Mouse (Mus musculus) forebrain, embryonic 13.5 days (tissue): ENCODE measurements around the gene Clic5. TPM values are rescaled to one million over a fixed set of nuclear protein-coding genes. Genes with fewer than 3 reads are reported as not detected.

ENCODE experiments used
- ATAC-seq: fragments of 200-750 bp; cut with Nextera tagmentation; 2 replicates; pipeline ENCODE4 v1.8.0; 2017
- H3K27ac ChIP-seq: fragments of 300-500 bp; sonication (generic); 2 replicates; pipeline ENCODE4 v1.5.1; 2015; ENCODE audit warnings: inconsistent platforms, mild to moderate bottlenecking, moderate library complexity
- H3K27me3 ChIP-seq: fragments of 300-500 bp; sonication (generic); 2 replicates; pipeline ENCODE4 v1.6.1; 2015; ENCODE audit warnings: mild to moderate bottlenecking, inconsistent platforms
- H3K36me3 ChIP-seq: fragments of 300-500 bp; sonication (generic); 2 replicates; pipeline ENCODE4 v1.6.1; 2015; ENCODE audit warnings: mild to moderate bottlenecking, inconsistent platforms; ENCODE audit not compliant: poor library complexity, severe bottlenecking
- H3K4me1 ChIP-seq: fragments of 300-500 bp; sonication (generic); 2 replicates; pipeline ENCODE4 v1.6.1; 2015; ENCODE audit warnings: inconsistent platforms
- H3K4me2 ChIP-seq: fragments of 300-500 bp; sonication (generic); 2 replicates; pipeline ENCODE4 v1.6.1; 2015; ENCODE audit warnings: inconsistent platforms, mild to moderate bottlenecking, moderate library complexity
- H3K4me3 ChIP-seq: fragments of 300-500 bp; sonication (generic); 2 replicates; pipeline ENCODE4 v1.5.1; 2015; ENCODE audit warnings: mild to moderate bottlenecking, inconsistent platforms
- H3K9ac ChIP-seq: fragments of 300-500 bp; sonication (generic); 2 replicates; pipeline ENCODE4 v1.6.1; 2015; ENCODE audit warnings: mild to moderate bottlenecking, inconsistent platforms
- H3K9me3 ChIP-seq: fragments of 300-500 bp; sonication (generic); replicated peaks from 2 replicates; pipeline ENCODE4 v1.6.1; 2016; ENCODE audit warnings: inconsistent platforms
- WGBS: fragments of 180-500 bp; shearing (Covaris S2); methylation state at CpG from one replicate; pipeline ENCODE4 v1.1.7; 2015; 5-methylcytosine and 5-hydroxymethylcytosine counted together
- polyA plus RNA-seq: library from polyadenylated mRNA; unstranded; fragments of >200 nt; fragmentation: Nextera tagmentation; extraction: Ambion mirVana; gene quantifications from 2 replicates; pipeline ENCODE4 v1.2.1, GENCODE M21; 2015

The Clic5 gene
- polyA plus RNA-seq, 1 experiment from 2014 or later = 0.04 TPM

GRCm38 (mm10) chr17:44297221-44297620 is 108.8 kb downstream of the Clic5 start:
- H3K4me1 ChIP-seq = peaks cover 12% of the 10 kb centered on the region
- no peaks in the 10 kb centered on the region for H3K36me3 ChIP-seq
- H3K27ac ChIP-seq = no peak overlapping the region
- H3K9ac ChIP-seq = no peak overlapping the region
- no peak overlapping the region for H3K4me2 ChIP-seq
- ATAC-seq = no peak
- no peak overlapping the region for H3K4me3 ChIP-seq
- no peaks in the 10 kb centered on the region for H3K9me3 ChIP-seq
- WGBS = 69% methylated on average over 1 of the region's 1 CpGs
- no peaks in the 10 kb centered on the region for H3K27me3 ChIP-seq

- Histone ChIP-seq H3K9ac (no peak overlapping the region), H3K36me3 (no peaks in the 10 kb centered on the region), H3K4me2 (no peak overlapping the region), H3K4me1 (peaks cover 12% of the 10 kb centered on the region), H3K27me3 (no peaks in the 10 kb centered on the region), H3K27ac (no peak overlapping the region), H3K9me3 (no peaks in the 10 kb centered on the region), H3K4me3 (no peak overlapping the region)
- 18% methylated on average over 5 of the region's 5 CpGs for WGBS
- ATAC-seq = peak; percentile 58; the same call in 1 of the 2 replicates
Observed at GRCm38 (mm10) chr17:44300236-44300635, 111.9 kb downstream of the Clic5 start.

GRCm38 (mm10) chr17:44300723-44301122 is 112.3 kb downstream of the Clic5 start:
- peak overlapping the region; percentile 15; the same call in 1 of the 2 replicates for H3K27ac ChIP-seq
- ATAC-seq = peak; percentile 38; the same call in 1 of the 2 replicates

GRCm38 (mm10) chr17:44301224-44301811 is 112.9 kb downstream of the Clic5 start:
- Histone ChIP-seq H3K4me1 (peaks cover 12% of the 10 kb centered on the region), H3K9me3 (no peaks in the 10 kb centered on the region), H3K36me3 (no peaks in the 10 kb centered on the region), H3K27ac (no peak overlapping the region), H3K27me3 (no peaks in the 10 kb centered on the region), H3K4me3 (no peak overlapping the region), H3K4me2 (no peak overlapping the region), H3K9ac (no peak overlapping the region)
- 89% methylated on average over 17 of the region's 17 CpGs for WGBS
- no peak for ATAC-seq

More at GRCm38 (mm10) chr17:44300723-44301122, 112.3 kb downstream of the Clic5 start:
- no peaks in the 10 kb centered on the region for H3K9me3 ChIP-seq
- H3K4me1 ChIP-seq = peaks cover 12% of the 10 kb centered on the region
- no peak overlapping the region for H3K4me3 ChIP-seq
- H3K36me3 ChIP-seq = no peaks in the 10 kb centered on the region
- H3K9ac ChIP-seq = no peak overlapping the region
- no peaks in the 10 kb centered on the region for H3K27me3 ChIP-seq
- H3K4me2 ChIP-seq = no peak overlapping the region
- WGBS = 35% methylated on average over 4 of the region's 4 CpGs

GRCm38 (mm10) chr17:44304076-44304475 is 115.7 kb downstream of the Clic5 start:
- H3K9me3 ChIP-seq = no peaks in the 10 kb centered on the region

GRCm38 (mm10) chr17:44309914-44310622 is 121.7 kb downstream of the Clic5 start:
- Histone ChIP-seq H3K4me1 (no peaks in the 10 kb centered on the region), H3K9ac (no peak overlapping the region), H3K4me3 (no peak overlapping the region), H3K27me3 (no peaks in the 10 kb centered on the region), H3K27ac (no peak overlapping the region), H3K4me2 (no peak overlapping the region), H3K9me3 (no peaks in the 10 kb centered on the region; the same call in 1 of the 2 replicates), H3K36me3 (no peaks in the 10 kb centered on the region)
- WGBS = 82% methylated on average over 10 of the region's 10 CpGs
- no peak for ATAC-seq

More at GRCm38 (mm10) chr17:44304076-44304475, 115.7 kb downstream of the Clic5 start:
- no peak overlapping the region for H3K4me3 ChIP-seq
- H3K36me3 ChIP-seq = no peaks in the 10 kb centered on the region
- H3K27ac ChIP-seq = no peak overlapping the region
- H3K4me1 ChIP-seq = peaks cover 12% of the 10 kb centered on the region
- ATAC-seq = no peak
- no peak overlapping the region for H3K4me2 ChIP-seq
- WGBS = 96% methylated on average over 1 of the region's 1 CpGs
- no peaks in the 10 kb centered on the region for H3K27me3 ChIP-seq
- no peak overlapping the region for H3K9ac ChIP-seq

- no peak overlapping the region for H3K9ac ChIP-seq
- H3K27ac ChIP-seq = no peak overlapping the region
- H3K27me3 ChIP-seq = no peaks in the 10 kb centered on the region
- 88% methylated on average over 10 of the region's 10 CpGs for WGBS
- ATAC-seq = no peak
- no peak overlapping the region for H3K4me2 ChIP-seq
- no peaks in the 10 kb centered on the region for H3K9me3 ChIP-seq
- H3K4me3 ChIP-seq = no peak overlapping the region
- no peaks in the 10 kb centered on the region for H3K36me3 ChIP-seq
- H3K4me1 ChIP-seq = peaks cover 5% of the 10 kb centered on the region
Observed at GRCm38 (mm10) chr17:44325314-44325713, 136.9 kb downstream of the Clic5 start.

GRCm38 (mm10) chr17:44327279-44328146 is 139.1 kb downstream of the Clic5 start:
- 23% methylated on average over 10 of the region's 10 CpGs for WGBS
- H3K36me3 ChIP-seq = no peaks in the 10 kb centered on the region
- no peak overlapping the region for H3K9ac ChIP-seq
- peak; percentile 84 for ATAC-seq
- peak overlapping the region; percentile 30 for H3K4me2 ChIP-seq
- H3K27me3 ChIP-seq = no peaks in the 10 kb centered on the region
- H3K27ac ChIP-seq = peak overlapping the region; percentile 10; the same call in 1 of the 2 replicates
- no peak overlapping the region for H3K4me3 ChIP-seq
- no peaks in the 10 kb centered on the region for H3K9me3 ChIP-seq
- peaks cover 5% of the 10 kb centered on the region for H3K4me1 ChIP-seq

- Histone ChIP-seq H3K27me3 (no peaks in the 10 kb centered on the region), H3K27ac (no peak overlapping the region), H3K9me3 (no peaks in the 10 kb centered on the region), H3K4me1 (peaks cover 5% of the 10 kb centered on the region), H3K4me3 (no peak overlapping the region), H3K36me3 (no peaks in the 10 kb centered on the region), H3K9ac (no peak overlapping the region), H3K4me2 (peak overlapping the region; percentile 30)
- WGBS = 51% methylated on average over 5 of the region's 5 CpGs
- peak; percentile 69 for ATAC-seq
Observed at GRCm38 (mm10) chr17:44328147-44328482, 139.7 kb downstream of the Clic5 start.

Other genes with a start within 250 kb of the Clic5 start
- gene Enpp5, start 109.8 kb upstream of the Clic5 start, polyA plus RNA-seq = 35.2 and 42.1 TPM in 2 replicates
- 5.2 and 5.5 TPM in 2 replicates for gene Enpp4, start 82.8 kb upstream of the Clic5 start, polyA plus RNA-seq